Mouse (Mus musculus): ENCODE measurements around the gene Bak1.

GRCm38 (mm10) chr17:27040304-27041045 lies 11.7 kb upstream of the Bak1 start:
- TF ChIP-seq EP300 (IDR thresholded peaks at IDR 0.05) (no peak), CTCF (IDR thresholded peaks at IDR 0.05) (no peak)
